Mouse (Mus musculus) ES-E14 (cell line): ENCODE measurements at regions not wholly inside any gene's neighbourhood (a gene's known extent, or its start where the extent isn't known, plus 50 kb on each side); places are given as distances from the start of the nearest gene placed in this dataset.
"Not testable (repeated sequence)": the region's sequence is repeated elsewhere in the genome, so short reads cannot be mapped to it uniquely, and the experiment has no call there.

Experiments
- DNase-seq: peaks from one replicate; pipeline ENCODE4 v3.0.0-alpha.2; 2013; ENCODE audit warnings: low read depth, low spot score
- H3K27ac ChIP-seq: 2 replicates; pipeline ENCODE4 v1.5.1; 2012; ENCODE audit warnings: low read depth, mild to moderate bottlenecking, low read length, moderate library complexity, mixed read lengths; ENCODE audit not compliant: poor library complexity, insufficient read depth, severe bottlenecking
- H3K36me3 ChIP-seq: 2 replicates; pipeline ENCODE4 v1.6.1; 2012; ENCODE audit warnings: mild to moderate bottlenecking, low read length, moderate library complexity, mixed read lengths; ENCODE audit not compliant: control insufficient read depth, poor library complexity, insufficient read depth, severe bottlenecking
- H3K4me1 ChIP-seq, 2 experiments: fragments of 150-350 bp in 1 of 2; sonication (generic) in 1 of 2; 2 replicates each; pipeline ENCODE4 v1.6.1; 2012; ENCODE audit warnings: low read length in 2 of 2, mild to moderate bottlenecking in 1 of 2, mixed read lengths in 1 of 2; ENCODE audit not compliant: control insufficient read depth in 2 of 2, insufficient read depth in 2 of 2, poor library complexity in 1 of 2
- H3K4me3 ChIP-seq, 2 experiments: fragments of 150-350 bp in 1 of 2; sonication (generic) in 1 of 2; 2 replicates each; pipeline ENCODE4 v1.5.1; 2012; ENCODE audit warnings: low read length in 2 of 2, low read depth in 1 of 2, mild to moderate bottlenecking in 1 of 2, mixed read lengths in 1 of 2; ENCODE audit not compliant: insufficient read depth in 1 of 2, poor library complexity in 1 of 2, severe bottlenecking in 1 of 2
- H3K9ac ChIP-seq: 2 replicates; pipeline ENCODE4 v1.6.1; 2012; ENCODE audit warnings: low read depth, mild to moderate bottlenecking, low read length, mixed read lengths; ENCODE audit not compliant: poor library complexity, insufficient read depth, severe bottlenecking
- H3K9me3 ChIP-seq: fragments of 150-350 bp; sonication (generic); 2 replicates; pipeline ENCODE4 v1.6.1; 2012; ENCODE audit warnings: low read depth, mild to moderate bottlenecking, low read length; ENCODE audit not compliant: control insufficient read depth, insufficient read depth
- CHD2 ChIP-seq: IDR thresholded peaks from 2 replicates; pipeline ENCODE4 v1.6.1; 2014; ENCODE audit warnings: mild to moderate bottlenecking, low read depth, low read length, inconsistent platforms
- HCFC1 ChIP-seq: IDR thresholded peaks from 2 replicates; pipeline ENCODE4 v1.6.1; 2012; ENCODE audit warnings: low read length, inconsistent platforms, borderline replicate concordance; ENCODE audit not compliant: insufficient read depth
- MAFK ChIP-seq: IDR thresholded peaks from 2 replicates; pipeline ENCODE4 v1.6.1; 2014; ENCODE audit warnings: mild to moderate bottlenecking, low read depth, low read length, inconsistent platforms; ENCODE audit not compliant: insufficient read depth
- ZC3H11A ChIP-seq: IDR thresholded peaks from 2 replicates; pipeline ENCODE4 v1.6.1; 2012; ENCODE audit warnings: low read depth, mild to moderate bottlenecking, inconsistent platforms, low read length, borderline replicate concordance
- ZNF384 ChIP-seq: IDR thresholded peaks from 2 replicates; pipeline ENCODE4 v1.6.1; 2012; ENCODE audit warnings: low read depth, low read length, inconsistent platforms
- in situ Hi-C, 2 experiments: fragments of 600-800 bp; cut with MboI; formaldehyde crosslinking; loops; one replicate each; pipeline ENCODE4 v1.15.1; 2025; ENCODE audit warnings: low sequenced_read_pairs in 2 of 2, inconsistent platforms in 1 of 2; ENCODE audit not compliant: unreplicated experiment in 2 of 2

- no peak overlapping the region for H3K9ac ChIP-seq
- no peak for DNase-seq
- in situ Hi-C loops, result no loop called here
- TF ChIP-seq ZNF384 (no peak), MAFK (no peak), ZC3H11A (no peak), HCFC1 (no peak), CHD2 (no peak)
- no peak overlapping the region for H3K27ac ChIP-seq
- H3K36me3 ChIP-seq, result no peaks in the 10 kb centered on the region
- H3K4me3 ChIP-seq, result no peak overlapping the region
- no peaks in the 10 kb centered on the region for H3K4me1 ChIP-seq
- H3K9me3 ChIP-seq, result no peaks in the 10 kb centered on the region
These were observed 1153.8 kb downstream of the Sorcs3 start for GRCm38 (mm10) chr19:49359642-49360041.

GRCm38 (mm10) chr19:49360715-49361114 is 1154.9 kb downstream of the Sorcs3 start:
- H3K27ac ChIP-seq, result no peak overlapping the region
- H3K9me3 ChIP-seq, result no peaks in the 10 kb centered on the region
- H3K4me3 ChIP-seq, result no peak overlapping the region
- in situ Hi-C loops, result no loop called here
- DNase-seq, result no peak
- H3K4me1 ChIP-seq, result no peaks in the 10 kb centered on the region
- no peak overlapping the region for H3K9ac ChIP-seq
- H3K36me3 ChIP-seq, result no peaks in the 10 kb centered on the region
- no peak for TF ChIP-seq CHD2
- no peak for TF ChIP-seq ZC3H11A
- no peak for TF ChIP-seq ZNF384
- TF ChIP-seq HCFC1, result no peak
- no peak for TF ChIP-seq MAFK

- H3K9me3 ChIP-seq, H3K4me3 ChIP-seq, H3K36me3 ChIP-seq, H3K27ac ChIP-seq, in situ Hi-C loops, H3K9ac ChIP-seq, DNase-seq, H3K4me1 ChIP-seq: not testable (repeated sequence)
These were observed 1155.3 kb downstream of the Sorcs3 start for GRCm38 (mm10) chr19:49361116-49361515.

GRCm38 (mm10) chr19:49372921-49373320 is 1167.1 kb downstream of the Sorcs3 start:
- no peak for TF ChIP-seq HCFC1
- TF ChIP-seq MAFK, result no peak
- TF ChIP-seq CHD2, result no peak
- no peak for TF ChIP-seq ZNF384
- TF ChIP-seq ZC3H11A, result no peak
- in situ Hi-C loops, result no loop called here
- Histone ChIP-seq H3K9ac (no peak overlapping the region), H3K9me3 (no peaks in the 10 kb centered on the region), H3K36me3 (no peaks in the 10 kb centered on the region), H3K27ac (no peak overlapping the region), H3K4me3 (no peak overlapping the region), H3K4me1 (no peaks in the 10 kb centered on the region)
- DNase-seq, result no peak

- in situ Hi-C loops, result no loop called here
- DNase-seq, result no peak
- no peaks in the 10 kb centered on the region for H3K36me3 ChIP-seq
- no peak overlapping the region for H3K27ac ChIP-seq
- no peak for TF ChIP-seq CHD2
- TF ChIP-seq ZNF384, result no peak
- TF ChIP-seq MAFK, result no peak
- TF ChIP-seq HCFC1, result no peak
- TF ChIP-seq ZC3H11A, result no peak
- no peak overlapping the region for H3K9ac ChIP-seq
- H3K4me3 ChIP-seq, result no peak overlapping the region
- H3K9me3 ChIP-seq, result no peaks in the 10 kb centered on the region
- H3K4me1 ChIP-seq, result no peaks in the 10 kb centered on the region
These were observed 1168.5 kb downstream of the Sorcs3 start for GRCm38 (mm10) chr19:49374295-49374694.
